Mouse (Mus musculus) heart, adult 8-10 months (tissue): ENCODE results near the gene Bloc1s5. TPM values are rescaled to one million over a fixed set of nuclear protein-coding genes. Genes with fewer than 3 reads are reported as not detected.
A peak's percentile ranks its signal among the peaks of the same experiment; 100 is the strongest.

Experiments used
- DNase-seq: peaks from one replicate; pipeline ENCODE4 v3.0.0; 2022; ENCODE audit warnings: low spot score
- total RNA-seq, 4 experiments: library from RNA; stranded (reverse); gene quantifications; 2 replicates each; pipeline ENCODE4 v1.2.4; 2022

Gene Bloc1s5
- total RNA-seq, 4 experiments from 2014 or later: 10.7 to 14.6 (median 11.4) TPM

GRCm38 (mm10) chr13:38573281-38573680 lies 61.6 kb downstream of the Bloc1s5 start:
- no peak for DNase-seq

GRCm38 (mm10) chr13:38565245-38565644 lies 69.7 kb downstream of the Bloc1s5 start:
- DNase-seq: no peak

GRCm38 (mm10) chr13:38554611-38555010 lies 80.3 kb downstream of the Bloc1s5 start:
- DNase-seq: no peak

- no peak for DNase-seq
Observed at GRCm38 (mm10) chr13:38554210-38554609, 80.7 kb downstream of the Bloc1s5 start.

- no peak for DNase-seq
Observed at GRCm38 (mm10) chr13:38548681-38549080, 86.2 kb downstream of the Bloc1s5 start.

GRCm38 (mm10) chr13:38547717-38548116 lies 87.2 kb downstream of the Bloc1s5 start:
- no peak for DNase-seq

- DNase-seq: no peak
Observed at GRCm38 (mm10) chr13:38546754-38547153, 88.2 kb downstream of the Bloc1s5 start.

- peak; percentile 36 for DNase-seq
Observed at GRCm38 (mm10) chr13:38545460-38545859, 89.4 kb downstream of the Bloc1s5 start.

- no peak for DNase-seq
Observed at GRCm38 (mm10) chr13:38544769-38545445, 90.0 kb downstream of the Bloc1s5 start.

- no peak for DNase-seq
Observed at GRCm38 (mm10) chr13:38543455-38544125, 91.3 kb downstream of the Bloc1s5 start.

Other genes starting within 250 kb of the Bloc1s5 start
- gene Txndc5, start 106.3 kb downstream of the Bloc1s5 start, total RNA-seq: 10 to 100 TPM; 31.4 to 37.3 (median 34.8) TPM
- 10 to 100 TPM; 11.4 to 17.3 (median 14.8) TPM for gene Eef1e1, start 23.9 kb upstream of the Bloc1s5 start, total RNA-seq